ENCODE assay signal across 9 mouse cellular contexts in genomic region chr4:45013537-45013936, GRCm38 (mm10). TPM values are rescaled to one million over a fixed set of nuclear protein-coding genes. Genes with fewer than 3 reads are reported as not detected.
DNase-seq lines count a peak whose midpoint lies in the region; ATAC-seq and TF ChIP-seq lines count a peak whose summit lies in the region.
"Had no signal": no experiment of that assay in that cellular context is flagged by ENCODE, and none has a peak within 500 bp of the region (broad histone marks: within the 10 kb centered on the region; RNA-seq: fewer than 3 reads in every experiment).

No protein-coding gene starts in this region.

- ATAC-seq in hindbrain, embryonic 16.5 days = no peak
- no peak for ATAC-seq in frontal cortex, adult (ENCODE audit: low TSS enrichment)

- no peak overlapping the region for H3K27ac ChIP-seq in liver, adult 2 months (replicated peaks; ENCODE audit: insufficient read depth, low read depth, low read length)
- H3K27ac ChIP-seq in embryonic facial prominence, embryonic 10.5 days (replicated peaks) = peak overlapping the region; percentile 84; the same call in 1 of the 2 replicates
- no peak overlapping the region; the same call in 1 of the 2 replicates for H3K27ac ChIP-seq in hindbrain, embryonic 16.5 days (ENCODE audit: low read depth, low read length)

- H3K4me3 ChIP-seq in liver, adult 2 months (ENCODE audit: insufficient read depth, low read depth, low read length) = 0 out of 2 replicates have a peak overlapping the region, but pooled peaks have one; percentile 81
- peak overlapping the region; percentile 74 for H3K4me3 ChIP-seq in embryonic facial prominence, embryonic 10.5 days
- peak overlapping the region; percentile 63 for H3K4me3 ChIP-seq in hindbrain, embryonic 16.5 days (ENCODE audit: low read length)
- peak overlapping the region; percentile 55 for H3K4me3 ChIP-seq in myocyte

- no peak for TF ChIP-seq POLR2A in liver, adult 2 months (IDR thresholded peaks at IDR 0.05; ENCODE audit: extremely low read depth, insufficient read depth, low read length)
- no peak for TF ChIP-seq POLR2A in myocyte (IDR thresholded peaks at IDR 0.05; ENCODE audit: insufficient read length, low read depth)

- peaks cover 7% of the 10 kb centered on the region; the same call in 1 of the 2 replicates for H3K79me2 ChIP-seq in liver, adult 2 months (ENCODE audit: control insufficient read depth, insufficient read depth, low read length)
- H3K79me2 ChIP-seq in myocyte (ENCODE audit: control insufficient read depth, insufficient read depth) = peaks cover 13% of the 10 kb centered on the region

- no peak for TF ChIP-seq CTCF in liver, adult 2 months (IDR thresholded peaks at IDR 0.05; ENCODE audit: low read depth, low read length)

- 2% methylated on average over 2 of the region's 2 CpGs for WGBS in liver, adult 2 months
- 6% methylated on average over 2 of the region's 2 CpGs for WGBS in embryonic facial prominence, embryonic 10.5 days
- WGBS in hindbrain, embryonic 16.5 days = 6% methylated on average over 2 of the region's 2 CpGs

- H3K4me1 ChIP-seq in liver, adult 2 months (ENCODE audit: control insufficient read depth, insufficient read depth, low read length) = peaks cover 12% of the 10 kb centered on the region
- H3K4me1 ChIP-seq in embryonic facial prominence, embryonic 10.5 days = peaks cover 28% of the 10 kb centered on the region
- H3K4me1 ChIP-seq in hindbrain, embryonic 16.5 days (ENCODE audit: control insufficient read depth, insufficient read depth, low read depth, low read length) = peaks cover 23% of the 10 kb centered on the region

- H3K4me2 ChIP-seq in hindbrain, embryonic 16.5 days (ENCODE audit: low read length) = peak overlapping the region; percentile 79
- H3K4me2 ChIP-seq in myocyte (ENCODE audit: low read depth) = peak overlapping the region; percentile 91

- peak overlapping the region; percentile 31 for H3ac ChIP-seq in myocyte (ENCODE audit: control insufficient read depth, insufficient read length)

- no peaks in the 10 kb centered on the region for H3K9me3 ChIP-seq in embryonic facial prominence, embryonic 10.5 days
- no peaks in the 10 kb centered on the region for H3K9me3 ChIP-seq in hindbrain, embryonic 16.5 days (ENCODE audit: control insufficient read depth, low read length)

- DNase-seq in liver, adult 2 months (ENCODE audit: extremely low read depth, low read depth, low spot score) = no peak
- no peak for DNase-seq in liver
- DNase-seq in embryonic facial prominence, embryonic 10.5 days (ENCODE audit: low spot score) = no peak
- DNase-seq in layer of hippocampus, adult 18-20 months (ENCODE audit: low spot score in 2 of 2) = no peak
- DNase-seq in gastrocnemius, adult 8-10 months (ENCODE audit: low spot score in 2 of 2) = no peak
- DNase-seq: cerebellum, postnatal 36 days had no signal

- H3K27me3 ChIP-seq in liver, adult 2 months (ENCODE audit: control insufficient read depth, insufficient read depth, low read length) = no peaks in the 10 kb centered on the region
- no peaks in the 10 kb centered on the region for H3K27me3 ChIP-seq in embryonic facial prominence, embryonic 10.5 days (replicated peaks; ENCODE audit: low read depth, poor library complexity, severe bottlenecking)
- no peaks in the 10 kb centered on the region for H3K27me3 ChIP-seq in hindbrain, embryonic 16.5 days (replicated peaks; ENCODE audit: control insufficient read depth, insufficient read depth, low read length)
- no peaks in the 10 kb centered on the region for H3K27me3 ChIP-seq in myocyte (ENCODE audit: control insufficient read depth, insufficient read depth, insufficient read length)

- no peak overlapping the region for H3K9ac ChIP-seq in liver, adult 2 months (ENCODE audit: low read depth, low read length)
- peak overlapping the region; percentile 68; the same call in 1 of the 2 replicates for H3K9ac ChIP-seq in hindbrain, embryonic 16.5 days (ENCODE audit: low read depth, low read length)

- no peaks in the 10 kb centered on the region for H3K36me3 ChIP-seq in liver, adult 2 months (ENCODE audit: control insufficient read depth, insufficient read depth, low read length)
- no peaks in the 10 kb centered on the region for H3K36me3 ChIP-seq in embryonic facial prominence, embryonic 10.5 days (replicated peaks)
- H3K36me3 ChIP-seq in hindbrain, embryonic 16.5 days (ENCODE audit: control insufficient read depth, insufficient read depth, low read length) = no peaks in the 10 kb centered on the region
- no peaks in the 10 kb centered on the region for H3K36me3 ChIP-seq in myocyte (ENCODE audit: control insufficient read depth, insufficient read depth)

TF ChIP-seq in myocyte, 11 proteins besides CTCF, POLR2A, EP300 and RAD21:
- no peak for TF ChIP-seq TCF12 (IDR thresholded peaks at IDR 0.05; ENCODE audit: insufficient read depth, poor library complexity, severe bottlenecking)
- no peak for TF ChIP-seq POLR2AphosphoS2 (IDR thresholded peaks at IDR 0.05; ENCODE audit: insufficient read length, low read depth)
- no peak for TF ChIP-seq MYOG (IDR thresholded peaks at IDR 0.05; ENCODE audit: control insufficient read depth in 1 of 3, insufficient read depth in 1 of 3, insufficient read length in 2 of 3, low read depth in 2 of 3)
- no peak for TF ChIP-seq MYOD1 (IDR thresholded peaks at IDR 0.05; ENCODE audit: control insufficient read depth in 1 of 3, insufficient read length in 2 of 3, low read depth in 2 of 3)
- no peak for TF ChIP-seq USF1 (IDR thresholded peaks at IDR 0.05; ENCODE audit: low read depth)
- no peak for TF ChIP-seq SRF (IDR thresholded peaks at IDR 0.05; ENCODE audit: control insufficient read depth, insufficient read length, low read depth)
- no peak for TF ChIP-seq TCF3 (IDR thresholded peaks at IDR 0.05; ENCODE audit: insufficient read length, low read depth)
- no peak for TF ChIP-seq MAX (IDR thresholded peaks at IDR 0.05; ENCODE audit: low read depth)
- no peak for TF ChIP-seq REST (IDR thresholded peaks at IDR 0.05; ENCODE audit: insufficient read depth, insufficient read length)
- TF ChIP-seq E2F4 (IDR thresholded peaks at IDR 0.05; ENCODE audit: insufficient read depth) = no peak
- TF ChIP-seq CEBPB (IDR thresholded peaks at IDR 0.05; ENCODE audit: insufficient read depth, poor library complexity, severe bottlenecking) = no peak

RNA-seq across cellular contexts. Expression of gene Zbtb5, which starts 1.3 kb away (rescaled TPM):
- 6.9 and 7.1 TPM in 2 replicates for total RNA-seq in liver, adult 2 months (2014; rRNA removed)
- polyA plus RNA-seq in liver, adult 2 months (2012; rRNA removed) = 8.6 and 11.1 TPM in 2 replicates
- 37.8 and 40.0 TPM in 2 replicates for polyA plus RNA-seq in embryonic facial prominence, embryonic 10.5 days (2016; fragmentation: Nextera tagmentation; extraction: Ambion mirVana)
- 36.8 and 39.3 TPM in 2 replicates for polyA plus RNA-seq in hindbrain, embryonic 16.5 days (2015; fragmentation: Nextera tagmentation; extraction: Ambion mirVana)
- 5.1 TPM for polyA plus RNA-seq in myocyte (2012; fragmentation: generic; extraction: Trizol)
- total RNA-seq in layer of hippocampus, adult 18-20 months (2021) = 1 to 10 TPM; 8.3 to 8.8 TPM
- total RNA-seq in gastrocnemius, adult 8-10 months (2022) = 1 to 10 TPM; 2.2 to 2.7 (median 2.5) TPM

RNA-seq across cellular contexts. Expression of gene Polr1e, which starts 4.8 kb away (rescaled TPM):
- total RNA-seq in liver, adult 2 months (2014; rRNA removed) = 2.6 and 4.4 TPM in 2 replicates
- 3.5 and 3.7 TPM in 2 replicates for polyA plus RNA-seq in liver, adult 2 months (2012; rRNA removed)
- polyA plus RNA-seq in embryonic facial prominence, embryonic 10.5 days (2016; fragmentation: Nextera tagmentation; extraction: Ambion mirVana) = 59.8 and 72.3 TPM in 2 replicates
- polyA plus RNA-seq in hindbrain, embryonic 16.5 days (2015; fragmentation: Nextera tagmentation; extraction: Ambion mirVana) = 26.8 and 31.5 TPM in 2 replicates
- 18.8 TPM for polyA plus RNA-seq in myocyte (2012; fragmentation: generic; extraction: Trizol)
- 10 to 100 TPM in 1 of 2 experiments, 1 to 10 TPM in 1; 9.9 to 10.8 TPM for total RNA-seq in layer of hippocampus, adult 18-20 months (2021)
- 1 to 10 TPM; 3.7 to 6.7 (median 4.0) TPM for total RNA-seq in gastrocnemius, adult 8-10 months (2022)

RNA-seq across cellular contexts. Expression of gene Grhpr, which starts 32.3 kb away (rescaled TPM):
- total RNA-seq in liver, adult 2 months (2014; rRNA removed) = 108 and 118 TPM in 2 replicates
- 297 and 313 TPM in 2 replicates for polyA plus RNA-seq in liver, adult 2 months (2012; rRNA removed)
- 57.8 and 69.1 TPM in 2 replicates for polyA plus RNA-seq in embryonic facial prominence, embryonic 10.5 days (2016; fragmentation: Nextera tagmentation; extraction: Ambion mirVana)
- polyA plus RNA-seq in hindbrain, embryonic 16.5 days (2015; fragmentation: Nextera tagmentation; extraction: Ambion mirVana) = 33.5 and 33.7 TPM in 2 replicates
- 71.1 TPM for polyA plus RNA-seq in myocyte (2012; fragmentation: generic; extraction: Trizol)
- total RNA-seq in layer of hippocampus, adult 18-20 months (2021) = 10 to 100 TPM; 31.1 to 34.2 TPM
- total RNA-seq in gastrocnemius, adult 8-10 months (2022) = 10 to 100 TPM; 21.2 to 29.7 (median 26.3) TPM
